Mouse (Mus musculus) embryonic fibroblast, embryonic 13.5 days (primary cell): ENCODE data around the gene Sec22b.

Experiments
- CTCF ChIP-seq: IDR thresholded peaks from 2 replicates; pipeline ENCODE4 v1.5.1; 2011; ENCODE audit warnings: mild to moderate bottlenecking, control low read depth, low read length, moderate library complexity, borderline replicate concordance; ENCODE audit not compliant: insufficient read depth
- POLR2A ChIP-seq: IDR thresholded peaks from 2 replicates; pipeline ENCODE4 v1.6.1; 2011; ENCODE audit warnings: low read depth, mild to moderate bottlenecking, control low read depth, low read length, moderate library complexity

DNA sequence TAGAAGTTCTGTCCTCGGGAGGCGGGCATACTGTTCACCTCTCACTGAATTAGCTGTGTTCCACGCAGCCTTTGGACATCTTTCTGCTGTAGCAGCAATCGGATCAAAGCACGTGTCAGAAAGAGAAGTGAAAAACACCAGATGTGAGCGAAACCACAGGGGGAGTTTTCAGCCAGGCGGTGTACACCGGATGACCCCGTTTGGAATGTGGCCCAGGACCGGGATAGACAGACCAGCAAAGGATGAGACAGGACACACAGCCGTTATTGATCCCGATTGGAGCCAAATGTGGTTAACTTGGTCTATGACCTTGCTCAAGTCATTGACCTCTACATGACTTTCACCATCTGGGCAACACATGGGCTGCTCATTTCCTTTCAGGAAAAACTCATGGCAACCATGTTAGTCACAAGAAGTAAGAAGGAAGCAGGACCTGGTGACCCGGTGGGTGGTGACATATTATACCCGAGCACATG, 63.9 kb downstream of the Sec22b start:
- no peak for TF ChIP-seq CTCF
- no peak for TF ChIP-seq POLR2A
